Comparison of ENCODE assay signal across 8 mouse cellular contexts in the genomic region with DNA sequence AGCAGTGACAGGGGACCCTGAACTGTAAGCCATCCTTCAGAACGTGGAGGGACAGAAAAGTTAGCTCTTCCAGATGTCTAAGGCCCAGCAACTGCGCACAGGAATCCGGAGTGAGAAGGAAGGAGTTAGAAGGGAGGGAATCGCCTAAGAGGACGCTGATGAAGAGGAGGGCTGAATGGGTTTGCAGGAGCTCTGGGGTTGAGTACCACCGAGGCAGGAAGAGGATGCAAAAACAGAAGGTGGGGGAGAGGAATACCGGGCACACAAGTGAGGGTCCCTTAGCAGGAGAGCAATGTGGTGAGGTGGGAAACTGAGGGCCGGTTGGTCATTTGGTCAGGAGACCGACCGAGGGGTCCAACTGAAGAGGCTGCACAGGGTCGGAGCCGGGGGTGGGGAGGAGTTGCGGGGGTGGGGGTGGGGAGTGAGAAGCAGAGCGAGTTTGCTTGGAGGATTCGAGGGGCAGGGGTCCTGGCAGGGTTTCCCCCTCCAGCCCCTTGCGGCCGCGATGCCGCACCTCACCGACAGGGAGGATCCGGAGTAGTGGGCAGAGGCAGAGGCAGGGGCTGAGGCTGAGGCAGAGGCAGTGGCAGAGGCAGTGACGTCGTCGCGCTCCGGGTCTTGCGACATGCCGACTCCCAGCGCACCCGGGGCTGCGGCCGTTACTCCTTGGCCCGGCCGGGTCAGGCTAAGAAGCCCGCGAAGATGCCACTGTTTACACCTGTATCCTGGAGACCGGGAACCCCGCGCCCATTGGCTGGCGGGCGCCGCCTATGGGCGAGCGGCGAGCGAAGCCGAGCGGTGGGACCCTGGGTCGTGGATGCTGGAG. TPM values are rescaled to one million over a fixed set of nuclear protein-coding genes. Genes with fewer than 3 reads are reported as not detected.
DNase-seq lines count a peak whose midpoint lies in the region; ATAC-seq and TF ChIP-seq lines count a peak whose summit lies in the region.

No protein-coding gene starts in this region.

- no peak overlapping the region for H3K27ac ChIP-seq in intestine, postnatal 0 days (ENCODE audit: low read depth, low read length)
- H3K27ac ChIP-seq in limb, embryonic 15.5 days = no peak overlapping the region
- H3K27ac ChIP-seq in midbrain, embryonic 15.5 days = no peak overlapping the region
- no peak overlapping the region for H3K27ac ChIP-seq in spleen, adult 2 months (ENCODE audit: insufficient read depth, low read length)

- ATAC-seq in intestine, postnatal 0 days = peak; percentile 87
- peak; percentile 74 for ATAC-seq in limb, embryonic 15.5 days (ENCODE audit: insufficient number of reproducible peaks, low FRiP score, low TSS enrichment, low read depth)
- ATAC-seq in midbrain, embryonic 15.5 days (replicated peaks) = peak; percentile 95

- WGBS in intestine, postnatal 0 days = 5% methylated on average over 49 of the region's 49 CpGs
- WGBS in limb, embryonic 15.5 days = 4% methylated on average over 49 of the region's 49 CpGs
- WGBS in midbrain, embryonic 15.5 days = 2% methylated on average over 49 of the region's 49 CpGs
- WGBS in spleen, adult 2 months = 9% methylated on average over 49 of the region's 49 CpGs

- no peaks in the 10 kb centered on the region for H3K4me1 ChIP-seq in intestine, postnatal 0 days (replicated peaks; ENCODE audit: control insufficient read depth, insufficient read depth, low read length)
- peaks cover 9% of the 10 kb centered on the region for H3K4me1 ChIP-seq in limb, embryonic 15.5 days
- H3K4me1 ChIP-seq in midbrain, embryonic 15.5 days = 0 out of 2 replicates have a peak, but pooled peaks cover 2% of the 10 kb centered on the region
- peaks cover 3% of the 10 kb centered on the region for H3K4me1 ChIP-seq in spleen, adult 2 months (ENCODE audit: control insufficient read depth, insufficient read depth, insufficient read length)

- H3K4me2 ChIP-seq in intestine, postnatal 0 days (replicated peaks; ENCODE audit: low read depth) = peak overlapping the region; percentile 82
- peak overlapping the region; percentile 96 for H3K4me2 ChIP-seq in limb, embryonic 15.5 days
- peak overlapping the region; percentile 84 for H3K4me2 ChIP-seq in midbrain, embryonic 15.5 days

- peak overlapping the region; percentile 42 for H3K4me3 ChIP-seq in intestine, postnatal 0 days (ENCODE audit: low read depth, low read length)
- peak overlapping the region; percentile 53 for H3K4me3 ChIP-seq in limb, embryonic 15.5 days
- peak overlapping the region; percentile 58 for H3K4me3 ChIP-seq in midbrain, embryonic 15.5 days
- H3K4me3 ChIP-seq in spleen, adult 2 months (ENCODE audit: extremely low read depth, insufficient read depth, insufficient read length) = peak overlapping the region; percentile 48

- no peak overlapping the region for H3K9ac ChIP-seq in intestine, postnatal 0 days (ENCODE audit: low read depth, low read length)
- no peak overlapping the region for H3K9ac ChIP-seq in limb, embryonic 15.5 days
- peak overlapping the region; percentile 38 for H3K9ac ChIP-seq in midbrain, embryonic 15.5 days

- H3K27me3 ChIP-seq in intestine, postnatal 0 days (replicated peaks; ENCODE audit: control insufficient read depth, insufficient read depth, low read length) = 0 out of 2 replicates have a peak, but pooled peaks cover 12% of the 10 kb centered on the region
- H3K27me3 ChIP-seq in limb, embryonic 15.5 days = 0 out of 2 replicates have a peak, but pooled peaks cover 8% of the 10 kb centered on the region
- 0 out of 2 replicates have a peak, but pooled peaks cover 4% of the 10 kb centered on the region for H3K27me3 ChIP-seq in midbrain, embryonic 15.5 days (replicated peaks)
- peaks cover 5% of the 10 kb centered on the region for H3K27me3 ChIP-seq in spleen, adult 2 months (ENCODE audit: control insufficient read depth, insufficient read depth, low read length)

- TF ChIP-seq CTCF in intestine, postnatal 0 days (IDR thresholded peaks at IDR 0.05; ENCODE audit: low read depth) = peak; percentile 65
- peak; percentile 2; the same call in 1 of the 2 replicates for TF ChIP-seq CTCF in spleen, adult 2 months (IDR thresholded peaks at IDR 0.05; ENCODE audit: extremely low read depth, insufficient read depth, insufficient read length, insufficient replicate concordance)

- H3K9me3 ChIP-seq in intestine, postnatal 0 days (ENCODE audit: control insufficient read depth) = no peaks in the 10 kb centered on the region
- H3K9me3 ChIP-seq in limb, embryonic 15.5 days = no peaks in the 10 kb centered on the region
- H3K9me3 ChIP-seq in midbrain, embryonic 15.5 days = no peaks in the 10 kb centered on the region

- DNase-seq in layer of hippocampus, adult 11-12 months (ENCODE audit: low spot score) = peak; percentile 49
- no peak for DNase-seq in layer of hippocampus, adult 9-10 months (ENCODE audit: low spot score)
- peak; percentile 90 for DNase-seq in embryo, embryonic 11 days
- peak; percentile 41 to 43 for DNase-seq in heart, adult 18-20 months
- peak in 1 of 2 experiments; percentile 21 for DNase-seq in spleen, adult 2 months (ENCODE audit: low read depth in 1 of 2, low spot score in 2 of 2)

- no peak for TF ChIP-seq POLR2A in spleen, adult 2 months (IDR thresholded peaks at IDR 0.05; ENCODE audit: low read depth, low read length)

- H3K36me3 ChIP-seq in intestine, postnatal 0 days (ENCODE audit: control insufficient read depth, insufficient read depth) = no peaks in the 10 kb centered on the region
- H3K36me3 ChIP-seq in limb, embryonic 15.5 days = no peaks in the 10 kb centered on the region
- H3K36me3 ChIP-seq in midbrain, embryonic 15.5 days (replicated peaks) = no peaks in the 10 kb centered on the region
- H3K36me3 ChIP-seq in spleen, adult 2 months (ENCODE audit: control insufficient read depth, insufficient read depth, low read length) = no peaks in the 10 kb centered on the region

RNA-seq across cellular contexts. Expression of gene Gsto1, which starts 17.9 kb away (rescaled TPM):
- 100 to 1,000 TPM; 207 to 211 TPM for total RNA-seq in heart, adult 18-20 months (2021)
- polyA plus RNA-seq in intestine, postnatal 0 days (2015; fragmentation: Nextera tagmentation; extraction: Ambion mirVana) = 742 and 817 TPM in 2 replicates
- polyA plus RNA-seq in limb, embryonic 15.5 days (2015; fragmentation: Nextera tagmentation; extraction: Ambion mirVana) = 227 and 249 TPM in 2 replicates
- polyA plus RNA-seq in midbrain, embryonic 15.5 days (2015; fragmentation: Nextera tagmentation; extraction: Ambion mirVana) = 136 and 139 TPM in 2 replicates
- polyA plus RNA-seq in spleen, adult 2 months (2012; rRNA removed) = 23.0 and 24.5 TPM in 2 replicates

RNA-seq across cellular contexts. Expression of gene Gsto2, which starts 28.4 kb away (rescaled TPM):
- 1 to 10 TPM; 2.0 to 2.6 TPM for total RNA-seq in heart, adult 18-20 months (2021)
- polyA plus RNA-seq in intestine, postnatal 0 days (2015; fragmentation: Nextera tagmentation; extraction: Ambion mirVana) = 0.95 and 0.98 TPM in 2 replicates
- polyA plus RNA-seq in limb, embryonic 15.5 days (2015; fragmentation: Nextera tagmentation; extraction: Ambion mirVana) = 1.1 and 1.3 TPM in 2 replicates
- 0.74 and 1.4 TPM in 2 replicates for polyA plus RNA-seq in midbrain, embryonic 15.5 days (2015; fragmentation: Nextera tagmentation; extraction: Ambion mirVana)
- 0.13 and 0.32 TPM in 2 replicates for polyA plus RNA-seq in spleen, adult 2 months (2012; rRNA removed)
